Mouse (Mus musculus): ENCODE measurements around the gene Grin2b.

The Grin2b gene

GRCm38 (mm10) chr6:136173191-136173896 lies at the start of gene Grin2b:
Grin2b (minus strand) TSS chr6:136173511.
- in situ Hi-C loops (cut with MboI; ENCODE audit: low sequenced_read_pairs): no loop called here

- in situ Hi-C loops (cut with MboI; ENCODE audit: low sequenced_read_pairs): no loop called here
Observed at GRCm38 (mm10) chr6:136221894-136222293, 48.6 kb upstream of the Grin2b start.

- in situ Hi-C loops (cut with MboI; ENCODE audit: low sequenced_read_pairs): no loop called here
Observed at GRCm38 (mm10) chr6:136210442-136210841, 37.1 kb upstream of the Grin2b start.

GRCm38 (mm10) chr6:136199814-136200213 lies 26.5 kb upstream of the Grin2b start:
- in situ Hi-C loops (cut with MboI; ENCODE audit: low sequenced_read_pairs): no loop called here

GRCm38 (mm10) chr6:136194616-136195015 lies 21.3 kb upstream of the Grin2b start:
- in situ Hi-C loops (cut with MboI; ENCODE audit: low sequenced_read_pairs): no loop called here

GRCm38 (mm10) chr6:136178066-136178465 lies 4.8 kb upstream of the Grin2b start:
- in situ Hi-C loops (cut with MboI; ENCODE audit: low sequenced_read_pairs): no loop called here

GRCm38 (mm10) chr6:136172801-136173190 lies 515 bp downstream of the Grin2b start:
- in situ Hi-C loops (cut with MboI; ENCODE audit: low sequenced_read_pairs): no loop called here

GRCm38 (mm10) chr6:136172172-136172651 lies 1.1 kb downstream of the Grin2b start:
- in situ Hi-C loops (cut with MboI; ENCODE audit: low sequenced_read_pairs): no loop called here

GRCm38 (mm10) chr6:136171343-136171742 lies 2.0 kb downstream of the Grin2b start:
- in situ Hi-C loops (cut with MboI; ENCODE audit: low sequenced_read_pairs): no loop called here

GRCm38 (mm10) chr6:136170381-136170780 lies 2.9 kb downstream of the Grin2b start:
- in situ Hi-C loops (cut with MboI; ENCODE audit: low sequenced_read_pairs): no loop called here

- in situ Hi-C loops (cut with MboI; ENCODE audit: low sequenced_read_pairs): no loop called here
Observed at GRCm38 (mm10) chr6:136167361-136167760, 6.0 kb downstream of the Grin2b start.

GRCm38 (mm10) chr6:136165443-136166077 lies 7.8 kb downstream of the Grin2b start:
- in situ Hi-C loops (cut with MboI; ENCODE audit: low sequenced_read_pairs): no loop called here

- in situ Hi-C loops (cut with MboI; ENCODE audit: low sequenced_read_pairs): no loop called here
Observed at GRCm38 (mm10) chr6:136162090-136162489, 11.2 kb downstream of the Grin2b start.

- in situ Hi-C loops (cut with MboI; ENCODE audit: low sequenced_read_pairs): no loop called here
Observed at GRCm38 (mm10) chr6:136153444-136153843, 19.9 kb downstream of the Grin2b start.

- in situ Hi-C loops (cut with MboI; ENCODE audit: low sequenced_read_pairs): no loop called here
Observed at GRCm38 (mm10) chr6:136150064-136150463, 23.2 kb downstream of the Grin2b start.

GRCm38 (mm10) chr6:136139967-136140366 lies 33.3 kb downstream of the Grin2b start:
- in situ Hi-C loops (cut with MboI; ENCODE audit: low sequenced_read_pairs): no loop called here

GRCm38 (mm10) chr6:136130456-136130855 lies 42.9 kb downstream of the Grin2b start:
- in situ Hi-C loops (cut with MboI; ENCODE audit: low sequenced_read_pairs): no loop called here

GRCm38 (mm10) chr6:136122593-136122992 lies 50.7 kb downstream of the Grin2b start:
- in situ Hi-C loops (cut with MboI; ENCODE audit: low sequenced_read_pairs): no loop called here

GRCm38 (mm10) chr6:136117390-136117789 lies 55.9 kb downstream of the Grin2b start:
- in situ Hi-C loops (cut with MboI; ENCODE audit: low sequenced_read_pairs): no loop called here

- in situ Hi-C loops (cut with MboI; ENCODE audit: low sequenced_read_pairs): no loop called here
Observed at GRCm38 (mm10) chr6:136113639-136114410, 59.5 kb downstream of the Grin2b start.

GRCm38 (mm10) chr6:136109172-136109571 lies 64.1 kb downstream of the Grin2b start:
- in situ Hi-C loops (cut with MboI; ENCODE audit: low sequenced_read_pairs): no loop called here

GRCm38 (mm10) chr6:136108466-136108865 lies 64.8 kb downstream of the Grin2b start:
- in situ Hi-C loops (cut with MboI; ENCODE audit: low sequenced_read_pairs): no loop called here
